Comparison of ENCODE assay signal across 10 mouse cellular contexts in the genomic region with DNA sequence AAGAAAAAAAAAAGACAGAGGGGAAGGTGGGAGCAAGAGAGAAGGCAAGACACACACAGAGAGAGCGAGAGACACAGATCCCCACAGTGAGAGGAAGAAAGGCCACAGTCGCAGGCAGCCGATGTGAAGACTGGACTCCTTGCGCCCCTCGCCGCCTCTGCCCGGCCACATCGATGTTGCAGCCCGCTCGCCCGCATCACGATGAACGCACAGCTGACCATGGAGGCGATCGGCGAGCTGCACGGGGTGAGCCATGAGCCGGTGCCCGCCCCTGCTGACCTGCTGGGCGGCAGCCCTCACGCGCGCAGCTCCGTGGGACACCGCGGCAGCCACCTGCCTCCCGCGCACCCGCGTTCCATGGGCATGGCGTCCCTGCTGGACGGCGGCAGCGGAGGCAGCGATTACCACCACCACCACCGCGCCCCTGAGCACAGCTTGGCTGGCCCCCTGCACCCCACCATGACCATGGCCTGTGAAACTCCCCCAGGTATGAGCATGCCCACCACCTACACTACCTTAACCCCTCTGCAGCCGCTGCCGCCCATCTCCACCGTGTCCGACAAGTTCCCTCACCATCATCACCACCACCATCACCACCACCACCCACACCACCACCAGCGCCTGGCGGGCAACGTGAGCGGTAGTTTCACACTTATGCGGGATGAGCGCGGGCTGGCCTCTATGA. TPM values are rescaled to one million over a fixed set of nuclear protein-coding genes. Genes with fewer than 3 reads are reported as not detected.
DNase-seq lines count a peak whose midpoint lies in the region; ATAC-seq and TF ChIP-seq lines count a peak whose summit lies in the region.
"Had no signal": no experiment of that assay in that cellular context is flagged by ENCODE, and none has a peak within 500 bp of the region (broad histone marks: within the 10 kb centered on the region; RNA-seq: fewer than 3 reads in every experiment).

No protein-coding gene starts in this region.

- H3K36me3 ChIP-seq in heart, embryonic 14.5 days (ENCODE audit: control insufficient read depth, insufficient read depth, low read length): no peaks in the 10 kb centered on the region
- no peaks in the 10 kb centered on the region for H3K36me3 ChIP-seq in forebrain, postnatal 0 days (ENCODE audit: insufficient read depth)
- H3K36me3 ChIP-seq in midbrain, embryonic 11.5 days (ENCODE audit: control insufficient read depth, insufficient read depth, low read length): no peaks in the 10 kb centered on the region

- TF ChIP-seq CTCF in forebrain, postnatal 0 days (IDR thresholded peaks at IDR 0.05; ENCODE audit: low read depth): no peak; the same call in 1 of the 2 replicates

- intact Hi-C loops in heart, postnatal 25 days (cut with DNase I): loop anchor here (10.0 kb wide), 1 partner anchor 317 kb away; no protein-coding TSS in a partner anchor

- peaks cover 7 to 24% of the 10 kb centered on the region in 2 experiments; a peak in 3 of 4 replicates for H3K4me1 ChIP-seq in heart, embryonic 14.5 days (ENCODE audit: control insufficient read depth in 2 of 2, insufficient read depth in 2 of 2, low read length in 2 of 2)
- H3K4me1 ChIP-seq in forebrain, postnatal 0 days (ENCODE audit: insufficient read depth): 0 out of 2 replicates have a peak, but pooled peaks cover 4% of the 10 kb centered on the region
- H3K4me1 ChIP-seq in midbrain, embryonic 11.5 days (ENCODE audit: control insufficient read depth, insufficient read depth, low read length): peaks cover 40% of the 10 kb centered on the region

- no peak for ATAC-seq in heart, embryonic 14.5 days (ENCODE audit: insufficient number of reproducible peaks, insufficient read depth, low FRiP score, low read depth)
- ATAC-seq in forebrain, postnatal 0 days: peak; percentile 12; the same call in 1 of the 2 replicates
- peak; percentile 8; the same call in 1 of the 2 replicates for ATAC-seq in midbrain, embryonic 11.5 days (ENCODE audit: low FRiP score)
- ATAC-seq: Patski had no signal

- WGBS in heart, embryonic 14.5 days: 1% methylated on average over 44 of the region's 48 CpGs
- 5% methylated on average over 46 of the region's 48 CpGs for WGBS in forebrain, postnatal 0 days
- WGBS in midbrain, embryonic 11.5 days: 2% methylated on average over 37 of the region's 48 CpGs

- H3K27ac ChIP-seq in heart, embryonic 14.5 days (replicated peaks in 1 of 2; ENCODE audit: control insufficient read depth in 1 of 2, insufficient read depth in 1 of 2, low read depth in 2 of 2, low read length in 2 of 2): no peak overlapping the region
- no peak overlapping the region for H3K27ac ChIP-seq in forebrain, postnatal 0 days (ENCODE audit: low read depth, low read length)
- peak overlapping the region; percentile 78 for H3K27ac ChIP-seq in midbrain, embryonic 11.5 days (ENCODE audit: low read depth, low read length)

- peak overlapping the region; percentile 98 for H3K4me2 ChIP-seq in heart, embryonic 14.5 days (ENCODE audit: low read length)
- H3K4me2 ChIP-seq in forebrain, postnatal 0 days (ENCODE audit: low read depth): peak overlapping the region; percentile 97
- peak overlapping the region; percentile 84 for H3K4me2 ChIP-seq in midbrain, embryonic 11.5 days

- H3K27me3 ChIP-seq in heart, embryonic 14.5 days (ENCODE audit: control insufficient read depth, insufficient read depth, low read length): peaks cover 100% of the 10 kb centered on the region
- peaks cover 83% of the 10 kb centered on the region for H3K27me3 ChIP-seq in forebrain, postnatal 0 days (ENCODE audit: insufficient read depth, low read length)
- peaks cover 87% of the 10 kb centered on the region for H3K27me3 ChIP-seq in midbrain, embryonic 11.5 days (ENCODE audit: control insufficient read depth, insufficient read depth, low read length)

- no peak for DNase-seq in heart, postnatal 25 days (ENCODE audit: low spot score)
- peak; percentile 41 for DNase-seq in ZHBTc4 (ENCODE audit: low read depth, low spot score)
- DNase-seq in forebrain, postnatal 0 days: peak; percentile 27
- peak; percentile 94 for DNase-seq in midbrain, embryonic 11.5 days (ENCODE audit: low spot score, missing footprints)
- DNase-seq in thymus, postnatal 0 days (ENCODE audit: low spot score): no peak
- DNase-seq in left cerebral cortex, adult 9 months (ENCODE audit: low spot score in 2 of 2): no peak
- DNase-seq in urinary bladder, postnatal 25 days (ENCODE audit: low spot score): no peak

- H3K4me3 ChIP-seq in heart, embryonic 14.5 days (ENCODE audit: control insufficient read depth in 1 of 2, insufficient read depth in 1 of 2, low read depth in 1 of 2, low read length in 2 of 2): peak overlapping the region; percentile 44 to 50
- peak overlapping the region; percentile 49 for H3K4me3 ChIP-seq in forebrain, postnatal 0 days (ENCODE audit: low read depth, low read length)
- H3K4me3 ChIP-seq in midbrain, embryonic 11.5 days (ENCODE audit: low read depth, low read length): peak overlapping the region; percentile 59

- H3K9ac ChIP-seq in heart, embryonic 14.5 days (ENCODE audit: low read length): peak overlapping the region; percentile 66
- H3K9ac ChIP-seq in forebrain, postnatal 0 days: peak overlapping the region; percentile 47
- peak overlapping the region; percentile 76 for H3K9ac ChIP-seq in midbrain, embryonic 11.5 days (ENCODE audit: low read length)

- H3K9me3 ChIP-seq in heart, embryonic 14.5 days (ENCODE audit: control insufficient read depth, low read length): no peaks in the 10 kb centered on the region
- no peaks in the 10 kb centered on the region for H3K9me3 ChIP-seq in forebrain, postnatal 0 days (ENCODE audit: low read length)
- no peaks in the 10 kb centered on the region for H3K9me3 ChIP-seq in midbrain, embryonic 11.5 days (ENCODE audit: control insufficient read depth, low read length)

RNA-seq across cellular contexts. Expression of gene Onecut1, which starts 0.5 kb away (rescaled TPM):
- not detected in 2 replicates for polyA plus RNA-seq in heart, embryonic 14.5 days (2014; fragmentation: Nextera tagmentation; extraction: Ambion mirVana)
- not detected for total RNA-seq in heart, postnatal 25 days (2021)
- 0.92 and 3.8 TPM in 2 replicates for total RNA-seq in forebrain, postnatal 0 days (2014; rRNA removed)
- 0.23 and 0.64 TPM in 2 replicates for polyA plus RNA-seq in forebrain, postnatal 0 days (2015; fragmentation: Nextera tagmentation; extraction: Ambion mirVana)
- polyA plus RNA-seq in midbrain, embryonic 11.5 days (2014; fragmentation: Nextera tagmentation; extraction: Ambion mirVana): 14.7 and 14.8 TPM in 2 replicates
- polyA plus RNA-seq in thymus, postnatal 0 days (2015; fragmentation: Nextera tagmentation; extraction: Ambion mirVana): not detected in 2 replicates
- polyA plus RNA-seq: gonadal fat pad, adult 2 months; Patski had no signal

Comparison
In these comparisons a context has a peak if more than half of its experiments do, and no peak if none do; other contexts are left out.
1. DNase-seq: peak in ZHBTc4 (single experiment), forebrain, postnatal 0 days (single experiment) and midbrain, embryonic 11.5 days (single experiment); none in heart, postnatal 25 days (single experiment), thymus, postnatal 0 days (single experiment), left cerebral cortex, adult 9 months (0 of 2) and urinary bladder, postnatal 25 days (single experiment).
2. Peak in every context shown above with its lines, with median percentiles within 50 percentile points of each other: H3K4me2 ChIP-seq, H3K4me3 ChIP-seq and H3K9ac ChIP-seq.